ENCODE assay signal across 17 mouse cellular contexts in genomic region chrX:133575601-133576382, GRCm38 (mm10).
DNase-seq lines count a peak whose midpoint lies in the region; ATAC-seq lines count a peak whose summit lies in the region.
"Had no signal": no experiment of that assay in that cellular context is flagged by ENCODE, and none has a peak within 500 bp of the region (broad histone marks: within the 10 kb centered on the region; RNA-seq: fewer than 3 reads in every experiment).

No protein-coding gene starts in this region.

- no peaks in the 10 kb centered on the region for H3K27me3 ChIP-seq in embryonic facial prominence, embryonic 11.5 days (ENCODE audit: control insufficient read depth, insufficient read depth, low read length)
- peaks cover 18% of the 10 kb centered on the region; the same call in 1 of the 2 replicates for H3K27me3 ChIP-seq in embryonic facial prominence, embryonic 10.5 days (replicated peaks; ENCODE audit: low read depth, poor library complexity, severe bottlenecking)
- no peaks in the 10 kb centered on the region for H3K27me3 ChIP-seq in limb, embryonic 13.5 days
- H3K27me3 ChIP-seq in limb, embryonic 10.5 days (ENCODE audit: low read depth, poor library complexity, severe bottlenecking) = peaks cover 36% of the 10 kb centered on the region
- no peaks in the 10 kb centered on the region for H3K27me3 ChIP-seq in forebrain, embryonic 13.5 days
- H3K27me3 ChIP-seq in midbrain, embryonic 14.5 days (ENCODE audit: control insufficient read depth, insufficient read depth, low read length) = no peaks in the 10 kb centered on the region
- H3K27me3 ChIP-seq: heart, embryonic 15.5 days; limb, embryonic 15.5 days had no signal

- no peak overlapping the region for H3K9ac ChIP-seq in embryonic facial prominence, embryonic 11.5 days (replicated peaks; ENCODE audit: low read length)
- no peak overlapping the region for H3K9ac ChIP-seq in limb, embryonic 13.5 days
- no peak overlapping the region for H3K9ac ChIP-seq in forebrain, embryonic 13.5 days
- H3K9ac ChIP-seq in midbrain, embryonic 14.5 days (replicated peaks; ENCODE audit: low read length) = no peak overlapping the region
- H3K9ac ChIP-seq: heart, embryonic 15.5 days; limb, embryonic 15.5 days had no signal

- no peak overlapping the region for H3K4me2 ChIP-seq in embryonic facial prominence, embryonic 11.5 days (ENCODE audit: low read depth, low read length)
- H3K4me2 ChIP-seq in limb, embryonic 13.5 days (replicated peaks) = no peak overlapping the region
- no peak overlapping the region for H3K4me2 ChIP-seq in forebrain, embryonic 13.5 days
- no peak overlapping the region for H3K4me2 ChIP-seq in midbrain, embryonic 14.5 days (ENCODE audit: low read length)
- H3K4me2 ChIP-seq: heart, embryonic 15.5 days; limb, embryonic 15.5 days had no signal

- no peak overlapping the region for H3K4me3 ChIP-seq in embryonic facial prominence, embryonic 11.5 days (ENCODE audit: low read depth, low read length)
- H3K4me3 ChIP-seq in embryonic facial prominence, embryonic 10.5 days = no peak overlapping the region
- no peak overlapping the region for H3K4me3 ChIP-seq in limb, embryonic 13.5 days
- H3K4me3 ChIP-seq in limb, embryonic 10.5 days = no peak overlapping the region
- no peak overlapping the region for H3K4me3 ChIP-seq in forebrain, embryonic 13.5 days
- no peak overlapping the region for H3K4me3 ChIP-seq in midbrain, embryonic 14.5 days (replicated peaks; ENCODE audit: low read depth, low read length)
- H3K4me3 ChIP-seq: heart, embryonic 15.5 days; limb, embryonic 15.5 days had no signal

- peak; percentile 73; the same call in 1 of the 2 replicates for ATAC-seq in embryonic facial prominence, embryonic 11.5 days (replicated peaks; ENCODE audit: insufficient number of reproducible peaks, low FRiP score, low TSS enrichment, low read depth)
- ATAC-seq in limb, embryonic 13.5 days (ENCODE audit: low FRiP score, low read depth) = peak; percentile 64; the same call in 1 of the 2 replicates
- ATAC-seq in forebrain, embryonic 13.5 days = peak; percentile 50; the same call in 1 of the 2 replicates
- ATAC-seq in midbrain, embryonic 14.5 days (ENCODE audit: low FRiP score, low TSS enrichment) = no peak

- no peak overlapping the region for H3K27ac ChIP-seq in embryonic facial prominence, embryonic 11.5 days (replicated peaks; ENCODE audit: low read depth, low read length)
- no peak overlapping the region for H3K27ac ChIP-seq in embryonic facial prominence, embryonic 10.5 days (replicated peaks)
- no peak overlapping the region for H3K27ac ChIP-seq in limb, embryonic 13.5 days
- no peak overlapping the region for H3K27ac ChIP-seq in limb, embryonic 10.5 days
- no peak overlapping the region; the same call in 1 of the 2 replicates for H3K27ac ChIP-seq in forebrain, embryonic 13.5 days
- H3K27ac ChIP-seq in midbrain, embryonic 14.5 days (replicated peaks; ENCODE audit: low read depth, low read length) = no peak overlapping the region
- H3K27ac ChIP-seq: heart, embryonic 15.5 days; limb, embryonic 15.5 days; stomach, postnatal 0 days had no signal

- H3K9me3 ChIP-seq in embryonic facial prominence, embryonic 11.5 days (replicated peaks; ENCODE audit: control insufficient read depth, low read length) = no peaks in the 10 kb centered on the region
- no peaks in the 10 kb centered on the region for H3K9me3 ChIP-seq in embryonic facial prominence, embryonic 10.5 days
- H3K9me3 ChIP-seq in limb, embryonic 13.5 days = no peaks in the 10 kb centered on the region
- H3K9me3 ChIP-seq in limb, embryonic 10.5 days (replicated peaks) = no peaks in the 10 kb centered on the region
- no peaks in the 10 kb centered on the region for H3K9me3 ChIP-seq in forebrain, embryonic 13.5 days (replicated peaks)
- H3K9me3 ChIP-seq in midbrain, embryonic 14.5 days (ENCODE audit: control insufficient read depth, low read length) = no peaks in the 10 kb centered on the region
- H3K9me3 ChIP-seq: heart, embryonic 15.5 days; limb, embryonic 15.5 days had no signal

- 57% methylated on average over 4 of the region's 4 CpGs for WGBS in embryonic facial prominence, embryonic 11.5 days
- 54% methylated on average over 4 of the region's 4 CpGs for WGBS in embryonic facial prominence, embryonic 10.5 days
- WGBS in limb, embryonic 13.5 days = 66% methylated on average over 4 of the region's 4 CpGs
- WGBS in limb, embryonic 10.5 days = 84% methylated on average over 4 of the region's 4 CpGs
- 43% methylated on average over 4 of the region's 4 CpGs for WGBS in forebrain, embryonic 13.5 days
- 32% methylated on average over 4 of the region's 4 CpGs for WGBS in midbrain, embryonic 14.5 days

- no peaks in the 10 kb centered on the region for H3K36me3 ChIP-seq in embryonic facial prominence, embryonic 11.5 days (replicated peaks; ENCODE audit: control insufficient read depth, insufficient read depth, low read depth, low read length)
- no peaks in the 10 kb centered on the region for H3K36me3 ChIP-seq in embryonic facial prominence, embryonic 10.5 days (replicated peaks)
- no peaks in the 10 kb centered on the region for H3K36me3 ChIP-seq in limb, embryonic 13.5 days
- H3K36me3 ChIP-seq in limb, embryonic 10.5 days = no peaks in the 10 kb centered on the region
- no peaks in the 10 kb centered on the region for H3K36me3 ChIP-seq in forebrain, embryonic 13.5 days (ENCODE audit: poor library complexity, severe bottlenecking)
- H3K36me3 ChIP-seq in midbrain, embryonic 14.5 days (ENCODE audit: control insufficient read depth, insufficient read depth, low read length) = no peaks in the 10 kb centered on the region
- H3K36me3 ChIP-seq: heart, embryonic 15.5 days; limb, embryonic 15.5 days had no signal

- no peaks in the 10 kb centered on the region for H3K4me1 ChIP-seq in embryonic facial prominence, embryonic 11.5 days (ENCODE audit: control insufficient read depth, insufficient read depth, low read length)
- no peaks in the 10 kb centered on the region for H3K4me1 ChIP-seq in embryonic facial prominence, embryonic 10.5 days
- H3K4me1 ChIP-seq in limb, embryonic 13.5 days = no peaks in the 10 kb centered on the region
- no peaks in the 10 kb centered on the region for H3K4me1 ChIP-seq in limb, embryonic 10.5 days
- no peaks in the 10 kb centered on the region for H3K4me1 ChIP-seq in forebrain, embryonic 13.5 days
- no peaks in the 10 kb centered on the region for H3K4me1 ChIP-seq in midbrain, embryonic 14.5 days (ENCODE audit: control insufficient read depth, insufficient read depth, low read length)
- H3K4me1 ChIP-seq: heart, embryonic 15.5 days; limb, embryonic 15.5 days had no signal

- peak; percentile 24 for DNase-seq in embryonic facial prominence, embryonic 11.5 days (ENCODE audit: low spot score)
- DNase-seq in embryonic facial prominence, embryonic 10.5 days (ENCODE audit: low spot score) = no peak
- DNase-seq in limb, embryonic 10.5 days (ENCODE audit: low spot score) = no peak
- peak; percentile 8 for DNase-seq in midbrain, embryonic 14.5 days
- DNase-seq in gastrocnemius, adult 8-10 months (ENCODE audit: low spot score in 2 of 2) = no peak
- no peak for DNase-seq in ovary, postnatal 36 days (ENCODE audit: low spot score)
- DNase-seq: cerebellum, adult 8-10 months; kidney, postnatal 36 days; layer of hippocampus, postnatal 36 days; lung, adult 18-20 months; lung, postnatal 4 days; thymus, postnatal 4 days had no signal

Comparison
In these comparisons a context has a peak if more than half of its experiments do, and no peak if none do; other contexts are left out.
1. DNase-seq: peak in embryonic facial prominence, embryonic 11.5 days (single experiment) and midbrain, embryonic 14.5 days (single experiment); none in embryonic facial prominence, embryonic 10.5 days (single experiment), limb, embryonic 10.5 days (single experiment), gastrocnemius, adult 8-10 months (0 of 2) and ovary, postnatal 36 days (single experiment).